Mouse (Mus musculus) olfactory bulb, adult 2 months (tissue): ENCODE data around the gene Oxtr. TPM values are rescaled to one million over a fixed set of nuclear protein-coding genes. Genes with fewer than 3 reads are reported as not detected.

Experiments used
- H3K27ac ChIP-seq: fragments of 200-500 bp; 2 replicates; pipeline ENCODE4 v1.5.1; 2012; ENCODE audit warnings: low read depth, low read length; ENCODE audit not compliant: insufficient read depth
- H3K4me1 ChIP-seq: fragments of 200-500 bp; 2 replicates; pipeline ENCODE4 v1.6.1; 2012; ENCODE audit warnings: low read length; ENCODE audit not compliant: control insufficient read depth, insufficient read depth
- H3K4me3 ChIP-seq: fragments of 200-500 bp; 2 replicates; pipeline ENCODE4 v1.5.1; 2012; ENCODE audit warnings: mild to moderate bottlenecking, low read depth, low read length, moderate library complexity; ENCODE audit not compliant: insufficient read depth
- CTCF ChIP-seq: fragments of 200-500 bp; IDR thresholded peaks from 2 replicates; pipeline ENCODE4 v1.5.1; 2012; ENCODE audit warnings: low read depth, mild to moderate bottlenecking, low read length, moderate library complexity; ENCODE audit not compliant: insufficient read depth
- POLR2A ChIP-seq: fragments of 200-500 bp; IDR thresholded peaks from 2 replicates; pipeline ENCODE4 v1.6.1; 2012; ENCODE audit warnings: mild to moderate bottlenecking, low read depth, low read length, moderate library complexity; ENCODE audit not compliant: insufficient read depth
- WGBS: fragments of 180-500 bp; shearing (Covaris S2); methylation state at CpG from one replicate; pipeline ENCODE4 v1.1.7; 2018; 5-methylcytosine and 5-hydroxymethylcytosine counted together
- polyA plus RNA-seq: library from polyadenylated mRNA; stranded (reverse); fragments of >200 nt; gene quantifications from 2 replicates; pipeline ENCODE4 v1.2.4, GENCODE M21; 2012; ENCODE audit warnings: low replicate concordance; ENCODE audit not compliant: missing spikeins, insufficient read depth, insufficient read length

The Oxtr gene
- polyA plus RNA-seq, 1 experiment: not detected

DNA sequence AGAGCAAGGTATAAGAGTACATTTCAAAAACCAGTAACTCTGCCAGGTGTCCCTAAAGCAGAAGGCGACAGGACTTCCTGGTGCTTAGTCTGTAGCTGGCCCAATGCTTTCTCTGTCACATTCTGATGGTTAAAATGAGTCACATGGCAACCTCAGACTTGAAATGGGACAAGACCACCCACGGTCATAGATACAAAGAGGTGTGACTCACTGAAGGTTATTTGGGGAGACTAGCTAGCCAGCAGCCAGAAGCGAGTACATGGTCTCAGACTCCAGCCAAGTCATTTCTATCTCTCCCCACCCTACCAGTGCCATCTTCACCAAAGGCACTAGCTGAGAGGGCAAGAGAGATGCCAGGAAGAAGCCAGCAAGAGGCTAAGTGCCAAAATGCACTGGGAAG is 24.3 kb downstream of the Oxtr start:
- peaks cover 3% of the 10 kb centered on the region for H3K4me1 ChIP-seq
- H3K27ac ChIP-seq: no peak overlapping the region
- WGBS: 37% methylated on average over 3 of the region's 3 CpGs
- no peak for TF ChIP-seq CTCF
- TF ChIP-seq POLR2A: no peak
- H3K4me3 ChIP-seq: no peak overlapping the region

DNA sequence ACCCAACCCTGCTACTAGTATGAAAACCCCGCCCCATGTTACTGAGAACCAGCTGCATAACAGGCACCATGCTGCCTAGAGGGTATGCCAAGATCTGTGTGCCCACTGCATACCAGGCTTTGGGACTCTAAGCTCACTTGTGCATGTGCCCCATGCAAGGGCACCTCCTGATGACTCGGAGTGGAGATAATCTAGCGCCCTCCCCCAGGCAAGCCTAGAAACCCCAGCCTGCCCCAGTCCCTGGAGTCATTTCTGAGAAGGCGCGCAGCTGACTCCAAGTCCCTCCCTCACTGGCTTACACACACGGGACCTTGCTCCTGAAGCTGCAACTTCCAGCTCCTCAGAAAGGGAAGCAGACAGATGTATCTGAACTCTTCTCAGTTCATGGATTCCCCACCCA is 26.4 kb downstream of the Oxtr start:
- 84% methylated on average over 6 of the region's 6 CpGs for WGBS
- no peak overlapping the region for H3K4me3 ChIP-seq
- TF ChIP-seq CTCF (no peak), POLR2A (no peak)
- peaks cover 8% of the 10 kb centered on the region for H3K4me1 ChIP-seq
- no peak overlapping the region for H3K27ac ChIP-seq

DNA sequence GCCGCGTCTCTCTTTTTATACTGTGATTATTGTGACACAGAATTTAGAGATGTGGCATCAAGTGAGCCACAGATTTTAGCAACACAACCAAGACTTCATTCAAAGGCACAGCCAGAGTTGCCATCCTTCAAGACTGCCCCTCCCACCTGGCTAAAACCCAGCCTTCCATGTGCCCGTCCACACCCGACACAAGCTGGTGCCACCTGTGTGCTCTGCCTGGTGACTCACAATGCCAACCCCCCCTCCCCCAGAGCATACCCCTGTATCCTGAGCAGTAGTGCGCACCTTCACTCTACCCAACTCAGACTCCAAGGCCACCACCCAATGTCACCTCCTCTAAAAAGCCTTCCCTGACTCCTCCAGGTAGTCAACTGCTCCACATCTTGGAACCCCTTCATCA is 28.3 kb downstream of the Oxtr start:
- Histone ChIP-seq H3K4me3 (no peak overlapping the region), H3K4me1 (peaks cover 8% of the 10 kb centered on the region), H3K27ac (no peak overlapping the region)
- TF ChIP-seq CTCF: no peak
- no peak for TF ChIP-seq POLR2A
- WGBS: 92% methylated on average over 5 of the region's 5 CpGs

DNA sequence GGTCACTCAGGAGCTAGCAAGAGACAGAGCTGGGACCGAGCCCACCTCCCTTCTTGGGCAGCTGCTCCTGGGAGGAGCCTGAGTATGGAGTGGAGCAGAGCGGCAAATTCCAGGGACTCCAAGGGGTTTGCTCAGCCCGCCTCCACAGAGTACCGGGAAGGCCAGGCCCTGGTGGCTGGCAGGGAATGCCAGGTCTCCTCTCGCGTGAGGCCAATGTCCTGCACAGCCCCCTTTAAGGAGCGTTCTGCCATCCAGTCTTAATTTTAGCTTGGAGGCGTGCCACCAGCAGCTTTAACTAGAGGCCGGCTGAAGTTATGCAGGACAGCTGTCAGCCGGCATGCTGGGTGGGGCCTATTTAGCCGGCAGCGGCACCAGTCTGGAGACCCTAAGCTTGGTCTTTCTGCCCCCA is 30.4 kb downstream of the Oxtr start, which contains the start of gene Cav3:
Gene Cav3, plus strand, starts transcription at position 165 of the 409 bp plus-strand sequence.
- 0 out of 2 replicates have a peak, but pooled peaks cover 5% of the 10 kb centered on the region for H3K4me1 ChIP-seq
- TF ChIP-seq POLR2A (no peak), CTCF (no peak)
- no peak within 1 kb of the TSS for H3K27ac ChIP-seq
- H3K4me3 ChIP-seq: no peak within 1 kb of the TSS
- 60% methylated on average over 12 of the region's 12 CpGs for WGBS

DNA sequence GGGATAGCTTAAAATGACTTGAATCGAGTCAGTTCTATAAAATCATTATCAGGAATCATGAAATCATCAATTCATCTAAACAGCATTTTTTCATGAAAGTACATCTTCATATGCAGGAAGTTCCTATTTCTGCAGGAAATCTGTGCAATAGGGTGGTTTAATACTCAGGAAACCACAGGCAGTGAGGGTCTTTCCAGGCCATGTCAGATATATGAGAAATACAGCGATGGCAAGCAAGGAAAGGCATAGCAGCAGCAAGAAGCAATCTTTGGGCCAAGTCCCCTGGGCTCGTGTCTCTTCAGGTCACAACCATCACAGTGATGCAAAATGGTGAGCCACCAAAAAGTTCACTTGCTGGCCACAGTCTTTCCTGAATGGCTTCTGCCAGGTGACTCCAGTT is 44.1 kb downstream of the Oxtr start:
- WGBS: 96% methylated on average over 3 of the region's 3 CpGs
- Histone ChIP-seq H3K4me3 (no peak overlapping the region), H3K4me1 (no peaks in the 10 kb centered on the region), H3K27ac (no peak overlapping the region)
- TF ChIP-seq POLR2A (no peak), CTCF (no peak)

DNA sequence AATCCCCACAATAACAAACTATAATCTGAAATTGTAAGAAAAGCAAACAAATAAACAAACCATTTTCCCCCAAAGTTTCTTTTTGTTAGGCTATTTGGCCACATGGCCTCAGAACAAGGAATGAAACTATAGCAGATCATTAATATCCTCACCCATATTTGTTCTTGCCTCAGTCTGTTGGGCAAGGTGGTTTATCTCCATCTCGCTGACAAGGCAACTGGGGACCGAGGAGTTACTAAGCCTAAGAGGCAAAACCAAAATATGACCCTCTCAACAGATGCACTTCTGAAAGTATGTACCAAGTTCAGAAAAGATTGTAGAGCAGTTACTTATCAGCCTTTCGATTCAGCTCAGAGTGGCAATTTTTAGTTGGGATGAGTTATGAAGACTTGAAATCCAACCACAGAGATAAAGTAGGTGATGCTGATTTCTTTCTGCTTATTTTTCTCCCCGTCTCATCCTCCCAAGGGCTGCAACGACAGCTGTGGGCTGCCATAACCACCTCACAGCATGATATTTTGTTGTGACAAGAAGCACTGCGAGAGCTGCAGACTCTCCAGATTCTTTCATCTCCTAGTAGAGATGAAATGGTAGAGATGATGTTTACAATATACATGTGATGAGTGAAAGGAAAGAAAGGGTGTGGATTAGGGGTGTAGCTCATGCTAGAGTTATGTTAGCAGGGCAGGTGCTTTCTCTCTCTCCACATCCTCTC is 63.6 kb downstream of the Oxtr start:
- no peaks in the 10 kb centered on the region for H3K4me1 ChIP-seq
- H3K27ac ChIP-seq: no peak overlapping the region
- no peak for TF ChIP-seq CTCF
- no peak for TF ChIP-seq POLR2A
- H3K4me3 ChIP-seq: no peak overlapping the region
- WGBS: 67% methylated on average over 6 of the region's 6 CpGs

DNA sequence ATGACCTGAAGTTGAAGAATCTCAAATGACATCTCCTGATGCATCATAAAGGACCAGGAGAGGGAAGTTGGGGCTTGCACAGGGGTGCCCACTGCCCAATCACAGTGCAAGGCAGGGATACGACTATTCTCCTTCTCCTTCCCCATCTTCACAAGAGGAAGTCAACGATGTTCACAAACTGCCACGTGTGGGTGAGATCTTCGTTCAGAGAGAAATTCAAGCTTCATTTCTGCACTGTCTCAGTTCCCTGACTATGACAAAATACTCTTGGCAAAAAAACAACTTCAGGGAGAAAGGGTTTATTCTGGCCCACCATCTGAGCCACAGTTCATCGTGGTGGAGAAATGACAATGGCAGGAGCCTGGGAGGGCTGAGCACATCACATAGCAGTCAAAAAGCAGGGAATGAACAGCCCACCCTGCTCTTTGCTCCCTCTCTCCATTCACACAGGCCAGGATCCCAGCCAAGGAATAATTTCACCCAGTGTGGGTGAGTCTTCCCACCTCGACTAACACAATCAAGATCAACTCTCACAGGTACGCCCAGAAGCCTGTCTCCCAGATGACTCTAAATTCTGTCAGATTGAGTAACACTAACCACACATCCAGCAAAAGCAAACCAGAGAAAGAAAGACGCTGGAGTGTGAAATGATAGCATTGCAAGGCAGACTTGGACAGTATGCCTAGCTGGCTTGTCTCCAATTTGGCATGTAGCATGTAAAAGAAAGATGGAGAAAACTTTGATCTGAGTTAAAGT is 65.8 kb downstream of the Oxtr start:
- 63% methylated on average over 8 of the region's 8 CpGs for WGBS
- TF ChIP-seq POLR2A (no peak), CTCF (no peak)
- Histone ChIP-seq H3K27ac (no peak overlapping the region), H3K4me1 (no peaks in the 10 kb centered on the region), H3K4me3 (no peak overlapping the region)

Other genes with a start within 250 kb of the Oxtr start
- not detected in 2 replicates for gene Lmcd1, start 216.2 kb downstream of the Oxtr start, polyA plus RNA-seq
- gene Ssu2, start 101.9 kb downstream of the Oxtr start, polyA plus RNA-seq: not detected in 2 replicates
- gene Cav3, start 30.4 kb downstream of the Oxtr start, polyA plus RNA-seq: not detected in 2 replicates
- not detected in 2 replicates for gene Rad18, start 206.7 kb upstream of the Oxtr start, polyA plus RNA-seq